Mouse (Mus musculus): ENCODE measurements around the gene Tlx1.
A peak's percentile ranks its signal among the peaks of the same experiment; 100 is the strongest.

Tlx1 gene

DNA sequence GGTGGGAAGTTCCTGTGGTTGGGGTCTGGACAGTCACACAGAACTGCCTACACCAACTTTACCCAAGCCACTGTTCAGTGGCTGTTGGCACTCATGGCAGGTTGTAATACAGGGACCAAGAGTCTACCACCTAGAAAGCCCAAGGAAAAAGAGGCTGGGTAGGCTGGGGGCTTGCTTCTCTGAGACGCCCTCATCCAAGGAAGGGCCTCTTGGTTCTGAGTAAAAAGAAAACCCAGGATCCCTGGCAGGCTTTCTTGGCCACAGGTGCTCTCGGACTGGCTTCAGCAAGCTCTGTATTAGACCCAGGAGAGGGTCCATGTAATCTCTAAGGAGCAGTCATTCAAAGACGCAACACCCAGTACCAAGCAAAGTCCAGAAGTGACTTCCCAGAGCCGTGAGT is 7.7 kb downstream of the Tlx1 start:
- no peak for DNase-seq (ENCODE audit: extremely low spot score, low spot score)

DNA sequence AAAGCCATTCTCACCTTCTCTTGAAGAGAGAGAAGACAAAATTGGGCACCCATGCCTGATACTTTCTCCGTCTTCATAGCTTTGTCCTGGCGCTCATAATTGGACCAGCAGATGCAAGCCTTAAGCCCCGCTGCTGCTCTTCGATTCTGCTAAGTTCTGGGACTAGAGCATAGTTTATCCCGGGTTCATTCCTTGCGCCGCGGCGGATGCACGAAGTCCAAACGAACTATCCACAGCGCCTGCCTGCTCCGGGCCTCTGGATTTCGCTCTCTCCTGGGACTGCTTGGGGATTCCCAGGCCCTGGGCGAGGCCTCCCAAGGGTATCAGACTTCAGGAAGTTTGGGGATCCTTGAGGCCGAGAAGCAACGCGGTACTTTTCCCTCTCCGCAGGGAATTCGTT is 8.4 kb downstream of the Tlx1 start:
- peak; percentile 63 for DNase-seq (ENCODE audit: extremely low spot score, low spot score)

DNA sequence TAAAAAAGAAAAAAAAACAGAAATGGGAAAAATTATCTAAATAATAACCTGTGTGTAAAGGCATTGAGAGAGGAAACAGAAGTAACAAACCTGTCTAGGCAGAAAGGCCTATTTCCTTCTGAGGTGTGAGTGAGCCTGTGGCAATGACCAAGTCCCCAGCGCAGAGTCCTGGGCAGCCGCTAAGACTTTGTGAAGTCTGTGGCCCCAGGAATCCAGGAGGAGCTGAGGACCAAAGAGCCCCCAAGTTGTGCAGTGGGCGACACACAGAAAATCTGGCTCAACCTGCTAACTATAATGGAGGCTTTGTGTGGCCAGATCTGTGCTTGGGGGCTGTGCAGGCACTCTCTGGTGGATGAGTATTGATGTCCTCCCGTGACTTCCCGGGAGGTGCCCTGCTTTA is 9.0 kb downstream of the Tlx1 start:
- DNase-seq (ENCODE audit: extremely low spot score, low spot score) = no peak

DNA sequence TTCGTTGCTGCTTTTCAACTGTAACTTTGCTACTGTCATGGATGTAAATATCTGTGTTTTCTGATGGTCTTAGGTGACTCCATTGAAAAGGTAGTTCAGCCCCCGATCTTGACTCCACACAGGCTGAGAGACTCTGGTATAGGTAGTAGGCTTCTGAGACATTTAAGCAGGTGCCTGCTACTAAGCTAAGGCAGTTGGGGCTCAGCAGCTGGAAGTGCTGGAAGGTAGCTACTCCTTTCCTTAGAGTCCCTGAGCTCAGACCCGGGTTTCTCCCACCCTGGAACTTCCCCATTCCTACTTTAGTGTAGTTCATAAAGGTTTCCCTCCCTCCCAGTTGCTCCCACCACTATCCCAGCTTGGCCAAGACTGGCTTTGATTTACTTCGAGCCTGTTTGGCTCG is 9.5 kb downstream of the Tlx1 start:
- DNase-seq (ENCODE audit: extremely low spot score, low spot score) = no peak

DNA sequence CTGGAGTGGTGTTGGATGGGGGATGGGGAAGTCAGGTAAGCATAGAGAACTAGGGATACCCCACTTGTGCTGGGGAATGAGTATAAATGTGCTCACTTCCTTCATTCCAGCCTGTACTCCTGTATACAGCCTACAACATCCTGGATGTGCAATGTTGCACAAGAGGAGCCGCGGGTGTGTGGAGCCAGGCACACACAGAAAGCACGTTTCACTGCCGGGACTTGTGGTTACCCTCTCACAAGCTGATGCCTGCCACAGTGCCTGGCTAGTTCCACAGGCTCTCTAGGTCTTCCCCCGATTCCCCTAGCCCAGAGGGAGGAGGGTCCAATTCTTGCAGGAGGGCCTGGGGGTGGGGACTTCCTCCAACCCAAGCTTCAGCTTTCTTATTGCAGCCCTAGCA is 10.0 kb downstream of the Tlx1 start:
- no peak for DNase-seq (ENCODE audit: extremely low spot score, low spot score)

DNA sequence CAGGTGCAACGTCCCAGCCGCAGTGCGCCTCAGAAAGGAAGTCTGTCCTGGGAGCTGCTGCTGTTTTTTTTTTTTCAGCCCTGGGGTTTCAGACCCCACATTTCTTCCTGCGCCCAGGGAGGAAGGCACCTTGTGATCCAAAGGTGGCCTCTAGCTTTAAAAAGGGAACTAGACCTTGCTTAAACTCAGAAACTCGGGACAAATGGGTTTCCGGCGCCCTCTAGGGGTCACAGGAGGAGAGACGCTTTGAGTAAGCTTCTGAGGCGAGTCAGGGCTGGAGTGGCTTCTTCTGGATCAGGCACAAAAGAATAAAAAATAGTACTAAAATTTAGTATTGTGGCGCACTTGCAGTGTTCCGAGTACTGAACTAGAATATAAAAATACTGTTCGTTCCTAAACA is 10.6 kb downstream of the Tlx1 start:
- peak; percentile 74 for DNase-seq (ENCODE audit: extremely low spot score, low spot score)

DNA sequence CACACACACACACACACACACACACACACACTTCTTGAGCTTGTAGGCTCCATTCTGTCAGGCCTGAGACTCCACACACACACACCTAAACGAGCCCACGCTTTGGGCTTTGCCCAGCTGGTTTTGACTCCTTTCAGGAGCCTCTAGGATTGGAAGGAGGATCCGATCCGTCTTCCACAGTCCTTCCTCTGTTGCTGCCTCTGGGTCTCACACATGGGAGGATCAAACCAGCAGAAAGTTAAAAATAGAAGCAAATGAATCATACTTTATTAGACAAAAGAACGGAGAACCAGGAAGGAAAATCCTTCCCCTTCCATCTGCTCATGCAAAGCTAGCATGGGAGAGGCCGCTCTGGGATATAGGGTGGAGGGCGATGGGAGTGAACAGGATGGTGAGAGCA is 11.7 kb downstream of the Tlx1 start:
- DNase-seq (ENCODE audit: extremely low spot score, low spot score) = no peak

DNA sequence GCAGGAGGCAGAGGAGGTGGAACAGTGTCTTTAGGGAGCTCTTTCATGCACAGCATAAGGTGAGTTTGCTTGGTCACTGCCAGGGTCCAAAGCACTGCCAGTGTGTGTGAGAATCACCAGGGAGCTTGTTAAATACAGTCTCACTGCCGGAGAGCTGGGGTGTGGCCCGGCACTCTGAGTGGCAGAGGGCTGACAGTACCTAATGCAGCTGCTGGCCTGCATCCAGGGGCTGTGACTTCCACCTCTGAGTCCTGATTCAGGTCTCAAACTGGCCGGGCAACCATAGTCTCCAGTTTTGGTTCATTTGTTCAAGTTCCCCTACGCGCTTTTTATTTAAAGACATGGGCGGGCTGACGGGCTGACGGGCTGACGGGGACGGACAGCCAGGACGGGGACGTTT is 12.4 kb downstream of the Tlx1 start:
- no peak for DNase-seq (ENCODE audit: extremely low spot score, low spot score)

DNA sequence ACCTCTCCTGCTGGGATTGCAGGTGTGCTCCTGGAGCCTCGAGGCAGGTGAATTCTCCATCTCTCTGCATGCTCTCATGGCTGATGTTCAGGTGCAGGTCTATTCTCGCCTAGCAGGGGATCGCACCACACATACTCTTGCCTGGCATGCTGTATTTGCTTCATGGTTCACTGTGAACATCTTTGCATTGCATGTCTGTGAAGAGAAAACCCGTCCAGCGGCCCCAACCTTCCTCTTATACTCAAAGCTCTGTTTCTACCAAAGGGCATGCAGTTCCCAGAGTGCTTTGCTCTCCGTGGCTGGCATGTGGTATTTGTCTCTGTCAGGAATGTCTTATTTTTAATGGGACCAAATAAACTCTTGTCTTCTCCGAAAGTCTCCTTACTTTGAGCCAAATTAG is 20.0 kb downstream of the Tlx1 start:
- DNase-seq (ENCODE audit: extremely low spot score, low spot score) = no peak

DNA sequence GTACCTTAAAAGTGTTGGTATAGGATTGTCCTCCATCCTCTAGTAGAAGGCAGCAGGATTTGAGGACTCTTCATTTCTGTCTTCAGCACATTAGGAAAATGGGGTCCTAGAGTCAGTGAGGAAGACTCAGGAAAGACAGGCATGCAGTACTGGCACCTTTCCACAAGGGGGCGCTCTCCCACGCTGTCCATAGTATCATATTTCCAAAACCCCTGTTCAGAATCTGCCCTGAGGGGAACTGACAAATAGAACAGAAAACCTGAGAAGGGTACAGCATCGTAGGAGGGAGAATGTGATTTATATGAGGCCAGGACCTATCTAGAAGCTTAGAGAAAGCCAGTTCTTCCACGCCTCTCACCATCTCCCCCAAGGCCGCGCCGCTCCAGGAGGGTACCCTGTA is 24.3 kb downstream of the Tlx1 start:
- DNase-seq (ENCODE audit: extremely low spot score, low spot score) = no peak

DNA sequence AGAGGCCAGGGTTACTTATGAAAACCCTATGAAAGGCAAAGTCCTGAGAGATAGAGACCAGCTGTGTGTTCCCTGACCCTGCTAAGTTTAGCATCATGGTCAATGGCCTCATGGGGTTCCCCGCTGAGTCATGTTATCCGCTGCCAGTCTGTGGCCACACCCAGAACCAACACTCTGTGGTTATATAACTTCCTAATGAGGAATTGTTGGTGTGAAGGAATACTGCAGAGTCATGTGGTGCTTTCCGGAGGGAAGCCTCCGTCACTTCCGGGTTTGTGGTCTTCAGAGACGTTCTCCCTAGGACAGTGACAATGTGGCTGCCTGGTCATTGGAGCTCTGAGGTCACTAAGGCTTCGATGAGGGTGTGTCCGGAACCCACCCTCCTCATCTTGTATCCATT is 25.8 kb downstream of the Tlx1 start:
- DNase-seq (ENCODE audit: extremely low spot score, low spot score) = no peak

DNA sequence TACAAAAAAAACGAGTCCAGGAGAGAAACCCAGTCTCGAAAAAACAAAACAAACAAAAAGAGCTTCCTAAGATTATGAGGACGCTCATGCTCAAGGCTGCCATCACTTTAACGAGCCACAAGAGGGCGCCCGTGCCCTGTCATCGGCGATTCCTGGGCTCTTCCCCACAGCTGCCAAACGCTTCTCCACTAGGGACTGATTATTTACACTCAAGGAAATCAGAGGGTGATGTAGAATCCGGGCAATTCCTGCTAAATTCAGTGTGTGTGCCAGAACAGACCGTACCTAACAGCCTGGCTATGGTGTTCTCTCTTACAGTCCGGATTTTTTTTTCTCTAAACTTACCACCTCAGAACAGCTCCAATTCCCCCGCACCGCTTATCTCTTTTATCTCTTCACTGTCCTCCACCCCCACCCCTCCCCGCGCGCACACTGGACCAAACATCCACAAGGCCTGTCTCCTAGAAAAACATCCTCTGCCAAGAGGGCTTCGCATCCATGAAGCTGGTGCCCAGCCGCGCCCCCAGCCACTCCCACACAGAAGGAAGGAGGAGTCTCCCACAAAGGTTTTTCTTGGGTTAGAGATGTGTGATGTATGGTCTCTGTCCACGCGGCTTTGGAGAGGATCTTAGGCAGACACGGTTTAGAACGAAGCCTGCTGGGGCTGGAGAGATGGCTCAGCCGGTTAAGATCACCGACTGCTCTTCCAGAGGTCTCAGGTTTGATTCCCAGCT is 26.7 kb downstream of the Tlx1 start:
- DNase-seq (ENCODE audit: extremely low spot score, low spot score) = peak; percentile 60

DNA sequence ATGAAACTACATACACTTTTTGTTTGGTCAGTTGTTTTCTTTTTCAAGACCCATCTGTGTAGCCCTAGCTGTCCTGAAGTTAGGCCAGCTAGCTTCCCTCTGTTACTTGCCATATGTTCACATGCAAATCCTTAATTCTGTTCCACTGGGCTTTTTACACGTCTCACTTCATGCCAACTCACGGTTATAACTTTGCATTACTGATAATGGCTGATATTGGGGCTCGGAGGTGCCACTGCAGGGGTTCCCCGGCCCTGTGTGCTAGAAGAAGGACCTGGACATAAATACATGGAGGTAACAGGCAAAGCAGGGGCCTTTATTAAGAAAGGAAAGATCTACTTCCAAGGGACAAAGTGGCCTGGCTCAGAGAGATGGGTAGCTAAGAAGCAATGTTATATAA is 29.0 kb downstream of the Tlx1 start:
- DNase-seq (ENCODE audit: extremely low spot score, low spot score) = no peak

DNA sequence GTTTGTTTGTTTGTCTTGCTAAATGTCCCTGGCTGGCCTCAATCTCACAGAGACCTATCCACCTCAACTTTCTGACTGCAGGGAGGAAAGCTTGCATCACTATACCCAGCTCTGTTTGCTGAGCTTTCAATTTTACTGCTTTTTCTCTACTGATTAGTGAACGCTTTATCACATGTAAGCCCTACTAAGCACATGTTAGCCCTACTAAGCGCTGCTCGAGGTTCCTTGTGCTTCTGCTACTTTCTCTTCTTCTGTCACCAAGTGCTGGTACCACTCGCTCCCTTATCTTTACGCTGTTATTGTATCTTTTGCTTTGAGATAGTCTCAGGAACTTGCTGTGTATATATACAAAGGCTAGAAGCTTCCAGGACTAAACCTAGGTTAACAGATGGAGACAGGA is 30.0 kb downstream of the Tlx1 start:
- no peak for DNase-seq (ENCODE audit: extremely low spot score, low spot score)

DNA sequence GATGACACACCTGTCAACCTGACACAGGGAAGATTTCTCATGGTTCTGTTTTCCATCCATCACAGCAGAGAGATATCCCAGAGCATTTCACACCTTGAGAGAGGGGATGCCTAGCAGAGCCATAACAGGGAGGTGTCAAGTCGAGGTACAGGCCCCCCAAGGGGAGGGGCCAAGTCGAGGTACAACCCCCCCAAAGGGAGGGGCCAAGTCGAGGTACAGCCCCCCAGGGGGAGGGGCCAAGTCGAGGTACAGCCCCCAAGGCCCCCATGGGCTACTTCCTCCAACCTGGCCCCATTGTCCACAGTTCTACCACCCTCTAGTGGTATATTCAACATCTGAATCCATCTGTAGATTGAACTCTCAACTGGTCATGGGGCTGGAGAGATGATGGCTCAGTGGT is 44.2 kb downstream of the Tlx1 start:
- DNase-seq (ENCODE audit: extremely low spot score, low spot score) = no peak

DNA sequence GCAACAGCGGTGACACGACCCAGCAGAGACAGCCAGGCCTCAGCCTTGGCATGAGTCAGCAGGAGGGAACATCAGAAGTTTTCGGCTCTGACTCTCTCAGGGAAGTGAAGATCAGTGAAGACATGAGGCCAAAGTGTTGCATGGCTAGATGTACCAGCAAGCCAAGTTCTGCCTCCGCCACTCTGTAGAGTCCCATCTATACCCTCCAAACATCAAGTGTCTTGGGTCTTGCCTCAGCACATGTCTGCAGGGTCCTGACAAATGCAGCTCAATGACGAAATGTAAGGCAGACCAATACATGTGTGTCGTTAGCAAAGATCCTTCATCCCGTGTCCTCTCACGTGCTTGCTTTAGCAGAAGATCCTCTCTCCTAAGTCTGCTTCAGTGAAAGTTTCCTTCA is 46.5 kb downstream of the Tlx1 start:
- DNase-seq (ENCODE audit: extremely low spot score, low spot score) = no peak

DNA sequence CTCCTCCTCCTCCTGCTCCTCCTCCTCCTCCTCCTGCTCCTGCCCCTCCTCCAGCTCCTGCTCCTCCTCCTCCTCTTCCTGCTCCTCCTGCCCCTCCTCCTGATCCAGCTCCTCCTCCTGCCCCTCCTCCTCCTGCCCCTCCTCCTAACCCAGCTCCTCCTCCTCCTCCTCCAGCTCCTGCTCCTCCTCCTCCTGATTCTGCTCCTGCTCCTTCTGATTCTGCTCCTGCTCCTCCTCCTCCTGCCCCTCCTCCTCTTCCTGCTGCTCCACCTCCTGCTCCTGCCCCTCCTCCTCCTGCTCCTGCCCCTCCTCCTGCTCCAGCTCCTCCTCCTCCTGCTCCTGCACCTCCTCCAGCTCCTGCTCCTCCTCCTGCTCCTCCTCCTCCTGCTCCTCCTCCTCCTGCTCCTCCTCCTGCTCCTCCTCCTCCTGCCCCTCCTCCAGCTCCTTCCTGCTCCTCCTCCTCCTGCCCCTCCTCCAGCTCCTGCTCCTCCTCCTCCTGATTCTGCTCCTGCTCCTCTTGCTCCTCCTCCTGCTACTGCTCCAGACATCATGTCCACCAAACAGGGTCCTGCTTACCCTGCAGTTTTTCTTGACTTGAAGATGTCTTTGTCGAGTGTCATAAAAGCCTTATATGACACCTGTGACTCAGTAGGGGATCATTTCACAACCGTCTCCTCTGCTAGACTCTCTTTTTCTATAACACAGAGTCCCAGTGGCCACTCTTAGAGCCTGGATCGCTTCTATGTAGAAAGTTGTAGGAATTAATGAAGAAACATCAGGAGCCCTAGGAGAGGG is 55.0 kb downstream of the Tlx1 start:
- no peak for DNase-seq (ENCODE audit: extremely low spot score, low spot score)
